Mouse (Mus musculus) frontal cortex, postnatal 14 days (tissue): Measurements from ENCODE around the gene Srpk1.
"Not testable (repeated sequence)": the region's sequence is repeated elsewhere in the genome, so short reads cannot be mapped to it uniquely, and the experiment has no call there.

Experiments used
- DNase-seq, 2 experiments: peaks; one replicate each; pipeline ENCODE4 v3.0.0; 2022; ENCODE audit warnings: low spot score in 2 of 2

Srpk1 gene

DNA sequence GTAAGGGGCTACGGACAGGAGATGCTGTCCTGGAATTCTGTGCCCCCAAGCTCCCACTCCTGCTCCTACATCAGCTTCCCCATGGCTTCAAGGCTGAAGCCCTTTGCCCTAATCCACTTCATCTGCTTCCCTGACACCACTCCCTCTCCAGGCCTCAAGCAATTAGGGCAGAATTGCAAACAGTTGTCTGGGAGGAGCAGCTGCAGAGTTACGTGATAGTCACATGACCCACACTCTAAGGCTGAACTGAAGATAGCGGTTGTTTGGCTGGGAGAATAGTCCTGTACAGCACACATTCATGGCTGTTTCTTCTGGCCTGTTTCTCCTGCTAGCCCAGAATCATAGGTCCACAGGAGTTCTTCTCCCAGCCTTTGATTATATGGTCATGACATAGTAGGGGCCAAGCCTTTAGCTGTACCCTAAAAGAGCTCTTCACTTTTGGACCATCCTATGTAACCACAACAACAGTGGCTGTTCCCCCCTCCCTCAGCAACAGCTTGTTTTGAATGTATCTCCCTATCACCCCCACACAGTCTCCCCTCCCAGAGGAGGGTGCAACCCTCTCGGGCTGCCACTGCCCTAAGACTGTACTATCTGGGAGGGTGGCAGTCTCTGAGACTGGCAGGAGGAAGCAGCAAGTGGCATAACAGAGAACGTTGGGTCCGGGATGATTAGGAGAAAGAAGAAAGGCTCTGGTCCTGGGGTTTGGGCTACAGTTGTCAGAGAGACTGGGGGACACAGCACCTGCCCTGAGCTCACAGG lies 65.7 kb downstream of the Srpk1 start:
- DNase-seq, result no peak

DNA sequence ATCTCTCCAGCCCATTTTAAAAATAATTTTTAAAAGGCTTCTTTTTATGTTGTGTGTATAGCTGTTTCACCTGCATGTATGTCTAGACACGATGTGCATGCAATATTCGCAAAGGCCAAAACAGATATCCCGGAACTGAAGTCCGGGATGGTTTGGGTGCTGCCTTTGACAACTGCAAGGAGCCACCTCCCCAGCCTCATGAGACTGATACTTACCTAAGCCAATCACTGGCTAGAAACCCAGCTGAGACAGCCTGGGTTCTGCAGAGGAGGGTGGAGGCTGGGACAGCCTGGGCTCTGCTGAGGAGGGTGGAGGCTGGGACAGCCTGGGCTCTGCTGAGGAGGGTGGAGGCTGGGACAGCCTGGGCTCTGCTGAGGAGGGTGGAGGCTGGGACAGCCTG lies 68.5 kb downstream of the Srpk1 start:
- not testable (repeated sequence) for DNase-seq

DNA sequence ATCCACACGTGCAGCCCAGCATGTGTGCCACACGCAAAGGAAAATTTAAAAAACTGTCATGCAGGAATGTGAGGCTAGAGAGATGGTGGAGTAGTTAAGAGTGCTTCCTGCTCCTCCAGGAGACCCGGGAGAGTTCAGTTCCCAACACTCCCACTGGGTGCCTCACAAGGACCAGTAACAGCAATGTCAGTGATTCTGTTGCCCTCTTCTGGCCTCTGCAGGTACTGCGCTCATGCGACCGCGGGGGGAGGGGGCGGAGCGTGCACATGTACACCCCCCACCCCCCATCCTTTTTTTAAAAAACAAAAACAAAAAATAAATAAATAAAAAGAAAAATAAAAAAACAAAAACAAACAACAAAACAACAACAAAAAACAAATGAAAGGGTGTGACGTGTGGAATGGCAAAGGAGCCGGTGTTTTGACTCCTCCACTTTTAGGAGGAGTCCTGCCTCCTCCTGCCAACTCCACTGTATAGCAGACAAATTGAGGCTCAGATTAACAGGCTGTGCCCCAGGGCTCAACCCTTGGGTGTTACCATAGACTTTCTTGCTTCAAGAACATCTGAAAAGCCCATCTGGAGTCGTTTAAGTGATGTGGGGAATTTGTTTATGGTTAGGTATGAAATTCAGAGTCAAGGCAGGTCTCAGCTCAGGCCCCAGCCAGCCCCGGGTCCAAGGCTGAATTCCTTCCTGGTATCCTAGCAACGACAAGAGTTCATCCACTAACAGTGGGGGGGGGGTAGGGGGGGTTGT lies 69.3 kb downstream of the Srpk1 start:
- DNase-seq, result peak; percentile 26 to 66

DNA sequence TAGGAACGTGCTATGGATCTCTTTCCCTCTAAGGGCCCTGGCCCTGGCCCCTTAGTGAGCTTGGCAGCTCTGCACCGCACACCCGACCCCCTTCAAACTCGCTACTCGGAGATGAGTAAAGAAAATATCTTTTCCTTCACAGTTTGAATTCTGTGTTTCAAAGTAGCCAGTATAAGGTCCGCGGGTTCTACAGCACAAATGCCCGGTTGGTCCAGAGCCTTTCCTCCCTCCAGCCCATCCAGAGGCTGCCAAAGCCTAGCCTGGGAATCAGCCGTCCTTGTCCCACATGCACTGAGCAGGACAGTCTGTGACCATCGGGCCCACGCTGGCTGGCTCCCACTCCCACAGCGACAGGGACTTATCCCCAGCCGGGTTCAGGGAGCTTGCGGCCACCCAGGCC lies 73.4 kb downstream of the Srpk1 start, which contains the start of gene Clpsl2:
Gene Clpsl2, plus strand, starts transcription at position 301 of the 400 bp plus-strand sequence.
- DNase-seq, result no peak

DNA sequence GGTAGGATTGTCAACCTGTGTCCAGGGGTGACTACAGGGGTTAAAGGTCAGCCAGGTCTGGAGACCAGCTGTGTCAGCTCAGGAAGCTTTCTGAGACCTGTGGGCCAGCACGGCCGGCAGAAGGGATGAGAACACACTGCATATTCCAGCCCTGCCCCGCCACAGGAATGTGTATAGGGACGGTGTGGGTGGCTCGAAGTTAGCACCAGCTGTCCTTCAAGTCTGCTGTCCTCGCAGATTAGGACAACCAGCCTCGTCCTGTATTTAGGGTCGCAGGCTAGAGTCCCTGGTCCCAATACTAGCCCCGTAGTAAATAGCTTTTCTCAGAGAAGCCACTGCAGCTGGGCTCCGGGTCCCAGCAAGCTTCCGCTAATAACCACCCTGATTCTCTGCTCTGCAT lies 74.0 kb downstream of the Srpk1 start:
- no peak for DNase-seq

DNA sequence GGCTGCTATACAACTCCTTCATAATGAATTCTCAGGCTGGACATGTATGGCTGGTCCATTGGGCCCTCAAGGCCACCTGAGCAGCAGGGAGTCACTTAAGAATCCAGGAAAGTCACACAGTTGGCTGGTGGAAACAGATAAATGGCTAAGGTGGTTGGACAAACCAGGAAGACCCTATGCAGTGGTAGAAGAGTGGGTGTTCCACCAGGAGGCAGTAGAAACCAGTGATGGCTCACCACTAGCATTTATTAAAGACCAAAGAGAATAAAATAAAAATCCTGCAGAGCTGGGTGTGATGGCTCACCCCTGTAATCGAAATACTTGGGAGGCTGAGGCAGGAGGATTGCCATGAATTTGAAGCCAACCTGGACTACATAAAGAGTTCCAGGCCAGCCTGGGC lies 75.6 kb downstream of the Srpk1 start:
- DNase-seq, result no peak

DNA sequence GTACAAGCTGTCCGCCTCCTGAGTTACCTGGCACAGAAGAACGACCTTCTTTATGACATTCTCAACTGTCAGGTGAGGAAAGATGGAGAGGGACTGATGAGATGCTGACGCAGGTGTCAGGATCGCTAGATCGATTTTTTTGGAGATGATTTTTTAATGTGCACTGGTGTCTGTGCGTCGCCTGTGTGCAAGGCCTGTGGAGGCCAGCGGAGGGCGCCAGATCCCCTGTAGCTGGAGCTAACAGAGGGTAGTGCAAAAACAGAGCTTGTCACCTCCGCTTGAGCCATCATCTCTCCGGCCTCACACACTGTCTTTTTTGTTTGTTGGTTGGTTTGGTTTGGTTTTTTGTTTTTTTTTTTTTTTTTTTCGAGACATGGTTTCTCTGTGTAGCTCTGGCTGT lies 84.6 kb downstream of the Srpk1 start:
- no peak for DNase-seq
